Mouse (Mus musculus) kidney, postnatal 0 days (tissue): ENCODE measurements around the gene Gga1. TPM values are rescaled to one million over a fixed set of nuclear protein-coding genes. Genes with fewer than 3 reads are reported as not detected.
A peak's percentile ranks its signal among the peaks of the same experiment; 100 is the strongest.

Experiments
- ATAC-seq: fragments of 200-750 bp; cut with Nextera tagmentation; replicated peaks from 2 replicates; pipeline ENCODE4 v1.8.0; 2017; ENCODE audit warnings: low read depth, moderate number of reproducible peaks, moderate TSS enrichment, moderate library complexity; ENCODE audit not compliant: low FRiP score
- DNase-seq: peaks from one replicate; pipeline ENCODE4 v3.0.0-alpha.2; 2016; ENCODE audit warnings: low spot score
- H3K27ac ChIP-seq: fragments of 300-500 bp; sonication (generic); 2 replicates; pipeline ENCODE4 v1.5.1; 2014; ENCODE audit warnings: mild to moderate bottlenecking
- H3K27me3 ChIP-seq: fragments of 300-500 bp; sonication (generic); 2 replicates; pipeline ENCODE4 v1.6.1; 2014; ENCODE audit warnings: low read length, mixed read lengths; ENCODE audit not compliant: insufficient read depth
- H3K36me3 ChIP-seq: fragments of 300-500 bp; sonication (generic); 2 replicates; pipeline ENCODE4 v1.6.1; 2014; ENCODE audit warnings: low read length, mixed read lengths; ENCODE audit not compliant: insufficient read depth
- H3K4me1 ChIP-seq: fragments of 300-500 bp; sonication (generic); replicated peaks from 2 replicates; pipeline ENCODE4 v1.6.1; 2014; ENCODE audit warnings: antibody characterized with exemption, low read length, mixed read lengths; ENCODE audit not compliant: insufficient read depth
- H3K4me2 ChIP-seq: fragments of 300-500 bp; sonication (generic); 2 replicates; pipeline ENCODE4 v1.6.1; 2014; ENCODE audit warnings: mild to moderate bottlenecking, low read length, moderate library complexity, mixed read lengths
- H3K4me3 ChIP-seq: fragments of 300-500 bp; sonication (generic); replicated peaks from 2 replicates; pipeline ENCODE4 v1.5.1; 2014; ENCODE audit warnings: low read depth, low read length
- H3K9ac ChIP-seq: fragments of 300-500 bp; sonication (generic); 2 replicates; pipeline ENCODE4 v1.6.1; 2014; ENCODE audit warnings: low read depth, low read length
- H3K9me3 ChIP-seq: fragments of 300-500 bp; sonication (generic); replicated peaks from 2 replicates; pipeline ENCODE4 v1.6.1; 2016; ENCODE audit warnings: low read length, inconsistent platforms, mixed read lengths
- CTCF ChIP-seq: IDR thresholded peaks from 2 replicates; pipeline ENCODE4 v1.5.1; 2016; ENCODE audit warnings: antibody characterized with exemption, low read depth, mild to moderate bottlenecking, moderate library complexity
- WGBS: fragments of 180-500 bp; shearing (Covaris S2); extraction: QIAGEN DNeasy Blood & Tissue Kit; methylation state at CpG from one replicate; pipeline ENCODE4 v1.1.7; 2014; 5-methylcytosine and 5-hydroxymethylcytosine counted together
- polyA plus RNA-seq: library from polyadenylated mRNA; unstranded; fragments of >200 nt; fragmentation: Nextera tagmentation; extraction: Ambion mirVana; gene quantifications from 2 replicates; pipeline ENCODE4 v1.2.1, GENCODE M21; 2015

Gga1 gene
- 41.5 and 42.8 TPM in 2 replicates for polyA plus RNA-seq

DNA sequence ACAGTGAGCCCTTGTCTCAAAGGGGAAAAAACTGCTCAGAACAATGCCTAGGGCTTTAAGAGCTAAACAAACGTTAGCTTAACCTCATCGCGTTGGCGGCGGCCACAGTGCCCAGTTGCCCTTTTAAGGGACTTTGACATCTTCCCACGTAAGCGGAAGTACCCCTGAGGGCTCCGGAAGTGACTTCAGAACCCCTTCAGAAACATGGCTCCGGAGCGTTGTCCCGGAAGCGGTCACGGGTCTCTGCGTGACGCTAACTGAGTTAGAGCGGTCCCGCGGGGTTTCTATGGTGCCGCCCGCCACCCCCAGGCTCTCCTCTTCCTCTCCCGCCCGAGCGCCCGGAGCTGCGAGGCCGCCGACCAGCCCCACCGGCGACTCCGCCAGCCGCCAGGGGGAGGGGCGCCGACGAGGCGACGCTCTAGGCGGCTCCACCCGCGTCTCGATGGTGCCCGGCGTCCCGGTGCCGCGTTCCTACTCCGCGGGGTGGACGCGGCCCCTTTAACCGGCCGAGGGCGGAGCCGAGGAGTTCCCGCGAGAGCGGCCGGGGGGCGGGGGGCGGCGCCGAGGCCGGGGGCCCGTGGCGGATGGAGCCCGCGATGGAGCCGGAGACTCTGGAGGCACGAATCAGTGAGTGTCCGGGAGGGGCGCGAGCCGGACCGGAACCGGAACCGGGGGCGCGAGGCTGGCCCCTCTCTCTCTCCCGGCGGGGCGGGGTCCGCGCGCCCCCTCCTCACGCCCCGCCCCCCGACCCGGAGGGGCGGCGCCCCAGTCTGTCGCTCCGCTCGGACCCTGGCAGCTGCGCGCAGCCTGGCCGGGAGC, at the start of gene Gga1:
Gga1 (plus strand) TSS at position 200 of the 819 bp plus-strand sequence.
- H3K36me3 ChIP-seq: peaks cover 17% of the 10 kb centered on the region
- peak within 1 kb of the TSS; percentile 78 for H3K4me2 ChIP-seq
- peak within 1 kb of the TSS; percentile 97 for H3K27ac ChIP-seq
- H3K4me1 ChIP-seq: peaks cover 14% of the 10 kb centered on the region; the same call in 1 of the 2 replicates
- DNase-seq (peak; percentile 96), ATAC-seq (peak; percentile 89)
- H3K9ac ChIP-seq: peak within 1 kb of the TSS; percentile 80
- H3K9me3 ChIP-seq: no peaks in the 10 kb centered on the region
- TF ChIP-seq CTCF: 0 out of 2 replicates have a peak, but pooled peaks have one; percentile 6
- H3K4me3 ChIP-seq: peak within 1 kb of the TSS; percentile 58
- 0% methylated on average over 70 of the region's 95 CpGs for WGBS
- no peaks in the 10 kb centered on the region for H3K27me3 ChIP-seq

DNA sequence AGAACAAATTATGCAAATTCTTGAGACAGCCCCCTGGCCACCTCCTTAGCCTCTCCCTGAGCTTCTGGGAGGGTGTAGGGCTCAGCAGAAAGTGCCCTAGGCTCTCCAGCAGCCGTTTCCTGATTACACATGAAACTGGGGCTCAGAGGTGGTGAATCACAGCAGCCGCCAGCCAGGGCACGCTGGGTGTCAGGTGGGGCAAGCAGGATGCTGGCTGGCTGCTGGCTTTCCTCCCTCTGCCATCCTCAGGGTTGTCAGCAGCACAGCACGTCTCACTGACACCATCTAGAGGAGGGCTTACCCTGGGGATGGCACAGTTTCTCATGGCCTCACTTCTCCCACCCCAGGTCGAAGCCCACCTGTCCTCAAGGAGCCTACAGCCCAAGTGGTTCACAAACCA, 48.7 kb upstream of the Gga1 start:
- no peak for ATAC-seq
- Histone ChIP-seq H3K4me3 (no peak overlapping the region), H3K27me3 (no peaks in the 10 kb centered on the region), H3K36me3 (no peaks in the 10 kb centered on the region), H3K4me2 (no peak overlapping the region), H3K4me1 (peaks cover 28% of the 10 kb centered on the region), H3K27ac (no peak overlapping the region), H3K9me3 (no peaks in the 10 kb centered on the region), H3K9ac (no peak overlapping the region)
- peak; percentile 22; the same call in 1 of the 2 replicates for TF ChIP-seq CTCF
- WGBS: 18% methylated on average over 5 of the region's 5 CpGs
- DNase-seq: no peak

DNA sequence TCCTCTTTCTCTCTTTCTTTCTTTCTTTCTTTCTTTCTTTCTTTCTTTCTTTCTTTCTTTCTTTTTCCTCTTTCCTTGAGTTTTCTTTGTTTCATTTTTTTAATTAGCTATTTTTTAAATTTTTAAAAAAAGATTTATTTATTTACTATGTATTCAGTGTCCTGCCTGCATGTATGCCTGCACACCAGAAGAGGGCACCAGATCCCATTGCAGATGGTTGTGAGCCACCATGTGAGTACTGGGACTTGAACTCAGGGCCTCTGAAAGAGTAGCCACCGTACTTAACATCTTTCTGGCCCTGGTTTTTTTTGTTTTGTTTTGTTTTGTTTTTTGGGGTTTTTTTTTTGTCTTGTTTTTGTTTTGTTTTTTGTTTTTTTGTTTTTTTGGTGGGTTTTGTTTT, 47.4 kb upstream of the Gga1 start:
- TF ChIP-seq CTCF: peak; percentile 57
- Histone ChIP-seq H3K27ac (no peak overlapping the region), H3K36me3 (no peaks in the 10 kb centered on the region), H3K9me3 (no peaks in the 10 kb centered on the region), H3K4me3 (no peak overlapping the region), H3K4me1 (peaks cover 41% of the 10 kb centered on the region), H3K27me3 (no peaks in the 10 kb centered on the region), H3K4me2 (no peak overlapping the region), H3K9ac (no peak overlapping the region)
- ATAC-seq (no peak), DNase-seq (no peak)
- 91% methylated on average over 1 of the region's 1 CpGs for WGBS

DNA sequence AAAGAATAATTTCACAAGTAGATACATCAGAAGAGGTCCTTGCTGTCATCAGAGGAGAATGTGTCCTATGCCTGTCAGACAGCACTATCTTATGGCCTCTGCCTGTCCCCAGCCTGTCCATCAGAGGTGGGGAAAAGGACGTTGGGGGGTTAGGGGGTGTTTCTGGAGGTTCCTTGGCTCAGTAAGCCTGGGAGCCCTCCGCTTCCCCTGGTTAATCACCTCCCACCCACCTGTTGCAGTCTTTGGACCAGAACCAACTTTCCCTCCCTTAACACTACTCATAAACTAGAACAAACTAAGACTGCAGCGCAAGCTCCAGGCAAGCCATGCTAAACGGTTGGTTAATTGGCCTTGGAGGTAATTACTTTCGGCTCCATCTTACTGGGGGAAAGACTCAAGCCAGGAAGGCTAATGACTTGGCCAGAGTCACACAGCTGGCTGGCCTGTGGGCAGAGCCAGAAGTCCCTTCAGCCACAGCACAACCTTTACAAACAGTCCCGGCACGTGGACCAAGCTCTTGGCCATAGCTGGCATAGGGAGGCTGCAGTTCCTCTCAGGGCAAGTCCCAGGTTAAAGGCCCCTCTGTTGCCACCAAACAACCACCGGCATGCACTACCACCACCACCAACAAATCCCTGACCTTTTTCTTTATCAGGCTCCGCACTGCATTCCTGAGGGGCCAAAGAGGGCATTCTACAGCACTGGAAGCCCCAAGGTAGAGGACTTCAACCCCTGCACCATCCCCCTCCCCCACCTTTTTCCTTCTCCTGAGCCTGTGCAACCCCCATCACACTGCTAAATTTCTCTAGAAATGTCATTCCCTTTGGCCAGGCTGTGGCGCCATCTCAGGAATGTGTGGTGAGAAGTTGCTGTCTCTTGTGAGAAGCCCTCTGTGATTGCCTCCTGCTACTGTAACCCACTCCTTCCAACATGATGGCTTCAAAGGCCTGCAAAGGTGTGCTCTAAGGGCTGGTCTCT, 46.0 kb upstream of the Gga1 start:
- WGBS: 42% methylated on average over 10 of the region's 10 CpGs
- H3K9ac ChIP-seq: no peak overlapping the region
- ATAC-seq: no peak
- no peaks in the 10 kb centered on the region for H3K9me3 ChIP-seq
- H3K27me3 ChIP-seq: no peaks in the 10 kb centered on the region
- H3K36me3 ChIP-seq: no peaks in the 10 kb centered on the region
- H3K4me2 ChIP-seq: peak overlapping the region; percentile 37
- H3K4me1 ChIP-seq: peaks cover 53% of the 10 kb centered on the region
- TF ChIP-seq CTCF: peak; percentile 37; the same call in 1 of the 2 replicates
- H3K27ac ChIP-seq: peak overlapping the region; percentile 90
- no peak overlapping the region for H3K4me3 ChIP-seq
- DNase-seq: no peak

DNA sequence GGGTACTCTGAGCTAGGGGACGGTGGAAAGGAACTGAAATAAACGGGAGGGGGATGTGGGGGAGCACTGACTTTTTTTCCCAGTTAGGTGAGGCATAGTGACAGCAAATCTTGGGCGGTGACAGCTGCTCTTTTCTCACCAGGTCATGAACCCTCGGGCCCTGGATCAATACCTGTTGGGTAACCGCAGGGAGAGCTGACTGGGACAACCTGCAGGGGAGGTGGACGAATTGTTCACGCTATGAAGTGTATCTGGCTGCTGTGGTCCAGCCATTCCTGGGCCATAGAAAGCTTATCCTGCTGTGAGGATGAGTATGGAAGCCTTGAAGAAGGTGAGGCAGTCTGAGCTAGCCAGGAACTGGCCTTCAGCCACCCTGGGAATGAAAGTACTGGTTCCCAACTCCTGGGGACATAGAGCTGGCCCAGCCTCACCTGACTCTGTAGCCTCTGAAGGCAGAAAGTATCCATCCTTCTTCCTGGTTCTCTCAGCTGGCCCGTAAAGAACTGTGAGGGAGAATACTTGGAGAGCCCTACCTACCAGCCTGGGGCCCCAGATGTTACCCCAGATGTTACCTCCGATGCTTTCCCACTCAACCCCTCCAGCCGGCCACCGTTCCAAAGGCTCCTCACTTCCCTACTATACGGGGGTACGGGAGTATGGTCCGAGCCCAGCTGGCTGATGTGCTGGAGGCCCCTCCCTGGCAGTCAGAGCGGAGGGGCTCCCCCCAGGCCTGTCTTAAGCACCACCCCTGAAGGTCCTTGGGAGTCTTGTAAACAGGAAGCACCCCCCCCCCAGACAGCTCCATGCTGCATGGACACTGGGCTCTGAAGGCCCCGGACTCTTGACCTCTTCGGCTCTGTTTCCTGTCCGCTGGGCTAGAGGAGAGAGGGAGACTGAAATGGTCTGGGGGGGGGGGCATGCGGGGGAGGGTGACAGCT, 45.0 kb upstream of the Gga1 start:
- H3K4me3 ChIP-seq: no peak overlapping the region

More for the DNA sequence above, 45.0 kb upstream of the Gga1 start:
- Histone ChIP-seq H3K27me3 (no peaks in the 10 kb centered on the region), H3K4me2 (peak overlapping the region; percentile 37), H3K36me3 (no peaks in the 10 kb centered on the region), H3K9ac (peak overlapping the region; percentile 33; the same call in 1 of the 2 replicates), H3K9me3 (no peaks in the 10 kb centered on the region), H3K27ac (peak overlapping the region; percentile 90), H3K4me1 (peaks cover 50% of the 10 kb centered on the region)
- no peak for TF ChIP-seq CTCF
- DNase-seq (peak; percentile 91), ATAC-seq (peak; percentile 75)
- WGBS: 40% methylated on average over 18 of the region's 19 CpGs
